Mouse (Mus musculus) heart, postnatal 0 days (tissue): ENCODE data around the gene Acsl6.

Source experiments
- CTCF ChIP-seq: IDR thresholded peaks from 2 replicates; pipeline ENCODE4 v1.5.1; 2016; ENCODE audit warnings: antibody characterized with exemption, control low read depth, low read depth
- EP300 ChIP-seq: IDR thresholded peaks from 2 replicates; pipeline ENCODE4 v1.6.1; 2016; ENCODE audit warnings: antibody characterized with exemption, low read depth

- TF ChIP-seq CTCF = no peak
- TF ChIP-seq EP300 = no peak
Observed at GRCm38 (mm10) chr11:54295971-54296370, 7.6 kb upstream of the Acsl6 start.
